ENCODE assay signal across 26 mouse cellular contexts in genomic region chr6:72268149-72268847, GRCm38 (mm10). TPM values are rescaled to one million over a fixed set of nuclear protein-coding genes. Genes with fewer than 3 reads are reported as not detected.
"Had no signal": no experiment of that assay in that cellular context is flagged by ENCODE, and none has a peak within 500 bp of the region (broad histone marks: within the 10 kb centered on the region; RNA-seq: fewer than 3 reads in every experiment).

No protein-coding gene starts in this region.

- H3K4me2 ChIP-seq: liver, embryonic 13.5 days; midbrain, embryonic 12.5 days; neural tube, embryonic 12.5 days; neural tube, embryonic 15.5 days had no signal

- ATAC-seq: intestine, embryonic 16.5 days had no signal

- H3K36me3 ChIP-seq: liver, embryonic 13.5 days; midbrain, embryonic 12.5 days; neural tube, embryonic 12.5 days; neural tube, embryonic 15.5 days had no signal

- H3K4me3 ChIP-seq: liver, embryonic 13.5 days; midbrain, embryonic 12.5 days; neural tube, embryonic 12.5 days; neural tube, embryonic 15.5 days had no signal

- DNase-seq: kidney, adult 18-20 months; kidney, adult 9 months; kidney, postnatal 14 days; kidney, postnatal 4 days; liver, embryonic 13.5 days; lung, adult 2 months; lung, postnatal 14 days; lung, postnatal 4 days; thymus, adult 2 months; thymus, postnatal 14 days; thymus, postnatal 4 days had no signal

- H3K9ac ChIP-seq: liver, embryonic 13.5 days; midbrain, embryonic 12.5 days; neural tube, embryonic 12.5 days; neural tube, embryonic 15.5 days had no signal

- H3K27ac ChIP-seq: liver, embryonic 13.5 days; midbrain, embryonic 12.5 days; neural tube, embryonic 12.5 days; neural tube, embryonic 15.5 days had no signal

- H3K9me3 ChIP-seq: liver, embryonic 13.5 days; midbrain, embryonic 12.5 days; neural tube, embryonic 12.5 days; neural tube, embryonic 15.5 days had no signal

- H3K4me1 ChIP-seq: neural tube, embryonic 12.5 days; neural tube, embryonic 15.5 days had no signal

RNA-seq across cellular contexts. Expression of gene Atoh8, which starts 32.9 kb away (rescaled TPM):
- total RNA-seq: megakaryocyte progenitor cell, adult 5-6 weeks; megakaryocyte-erythroid progenitor cell, adult 5-6 weeks had no signal

RNA-seq across cellular contexts. Expression of gene Sftpb, which starts 36.1 kb away (rescaled TPM):
- total RNA-seq: layer of hippocampus, adult 18-20 months; layer of hippocampus, postnatal 14 days; left cerebral cortex, adult 18-20 months; left cerebral cortex, postnatal 25 days; liver, adult 2 months; megakaryocyte progenitor cell, adult 5-6 weeks; megakaryocyte-erythroid progenitor cell, adult 5-6 weeks had no signal
- polyA plus RNA-seq: limb, embryonic 11.5 days; limb, embryonic 14.5 days; liver, adult 2 months; liver, embryonic 13.5 days; liver, embryonic 16.5 days; midbrain, embryonic 12.5 days; neural tube, embryonic 12.5 days; stomach, embryonic 16.5 days had no signal
